Mouse (Mus musculus) cortical plate, adult 2 months (tissue): ENCODE results near the gene Rbbp7. TPM values are rescaled to one million over a fixed set of nuclear protein-coding genes. Genes with fewer than 3 reads are reported as not detected.
A peak's percentile ranks its signal among the peaks of the same experiment; 100 is the strongest.

Experiments used
- H3K27ac ChIP-seq: fragments of 200-500 bp; 2 replicates; pipeline ENCODE4 v1.5.1; 2012; ENCODE audit warnings: low read length, control low read depth, inconsistent platforms; ENCODE audit not compliant: insufficient read depth
- H3K4me1 ChIP-seq: fragments of 200-500 bp; 2 replicates; pipeline ENCODE4 v1.6.1; 2011; ENCODE audit warnings: low read length; ENCODE audit not compliant: control insufficient read depth, insufficient read depth
- H3K4me3 ChIP-seq: fragments of 200-500 bp; 2 replicates; pipeline ENCODE4 v1.5.1; 2011; ENCODE audit warnings: mild to moderate bottlenecking, low read length, control low read depth; ENCODE audit not compliant: insufficient read depth
- CTCF ChIP-seq: fragments of 200-500 bp; IDR thresholded peaks from 2 replicates; pipeline ENCODE4 v1.5.1; 2011; ENCODE audit warnings: mild to moderate bottlenecking, control low read depth, low read length; ENCODE audit not compliant: insufficient read depth; ENCODE audit errors: extremely low read depth
- POLR2A ChIP-seq: fragments of 200-500 bp; IDR thresholded peaks from 2 replicates; pipeline ENCODE4 v1.6.1; 2011; ENCODE audit warnings: mild to moderate bottlenecking, low read length, control low read depth; ENCODE audit not compliant: insufficient read depth; ENCODE audit errors: extremely low read depth
- polyA plus RNA-seq: library from polyadenylated mRNA; depleted of rRNA; stranded (reverse); fragments of >200 nt; gene quantifications from 2 replicates; pipeline ENCODE4 v1.2.3, GENCODE M21; 2012; rRNA removed

Rbbp7 gene
- polyA plus RNA-seq, result 121 and 125 TPM in 2 replicates

- TF ChIP-seq POLR2A (peak; percentile 78), CTCF (no peak)
- H3K27ac ChIP-seq, result peak within 1 kb of the TSS; percentile 99
- no peaks in the 10 kb centered on the region; the same call in 1 of the 2 replicates for H3K4me1 ChIP-seq
- H3K4me3 ChIP-seq, result peak within 1 kb of the TSS; percentile 96
These were observed at the start of gene Rbbp7 for GRCm38 (mm10) chrX:162760115-162760942. Gene Rbbp7, plus strand, starts transcription at chrX:162760402.

- Histone ChIP-seq H3K27ac (no peak overlapping the region), H3K4me1 (no peaks in the 10 kb centered on the region), H3K4me3 (no peak overlapping the region)
- TF ChIP-seq CTCF (peak; percentile 39), POLR2A (no peak)
These were observed 42.4 kb upstream of the Rbbp7 start for GRCm38 (mm10) chrX:162717837-162718236.

DNA sequence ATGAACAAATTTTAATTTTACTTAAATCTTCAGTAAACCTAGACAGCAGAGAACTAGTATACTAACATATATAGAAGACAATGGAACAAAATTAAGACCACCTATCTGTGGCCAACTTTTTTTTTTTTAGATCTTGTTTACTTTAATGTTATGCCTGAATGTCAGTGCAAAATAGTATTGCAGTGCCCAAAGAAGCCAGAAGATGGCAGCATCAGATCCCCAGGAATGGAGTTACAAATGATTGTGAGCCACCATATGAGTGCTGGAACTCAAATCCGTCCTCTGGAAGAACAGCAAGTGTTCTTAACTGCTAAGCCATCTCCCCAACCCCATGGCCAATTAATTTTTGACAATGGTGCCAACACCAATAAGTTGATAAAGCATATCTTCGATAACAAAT, 40.6 kb upstream of the Rbbp7 start:
- Histone ChIP-seq H3K27ac (no peak overlapping the region), H3K4me1 (no peaks in the 10 kb centered on the region), H3K4me3 (no peak overlapping the region)
- TF ChIP-seq POLR2A, result no peak
- peak; percentile 28; the same call in 1 of the 2 replicates for TF ChIP-seq CTCF

DNA sequence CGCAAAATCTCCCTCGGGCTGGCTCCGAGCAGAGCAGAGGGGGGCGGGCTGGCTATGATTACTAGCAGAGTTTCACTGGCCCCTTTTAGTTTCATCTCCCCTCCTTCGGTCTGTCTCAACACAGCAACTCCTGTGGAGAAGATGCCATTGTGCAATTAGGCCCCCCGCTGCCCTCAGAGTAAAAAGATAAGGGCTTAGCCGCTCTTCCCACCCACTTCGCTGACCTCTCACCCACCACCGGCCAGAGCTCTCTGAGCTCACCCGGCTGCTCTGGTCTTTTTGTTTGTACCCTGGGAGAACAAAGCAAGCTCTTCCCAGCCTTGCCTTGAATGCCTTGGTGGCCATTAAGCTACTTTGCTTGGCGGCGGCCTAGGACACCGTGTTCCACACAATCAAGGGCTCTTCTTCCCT, 32.8 kb upstream of the Rbbp7 start:
- Histone ChIP-seq H3K4me1 (no peaks in the 10 kb centered on the region; the same call in 1 of the 2 replicates), H3K27ac (peak overlapping the region; percentile 59; the same call in 1 of the 2 replicates), H3K4me3 (no peak overlapping the region)
- no peak for TF ChIP-seq CTCF
- no peak for TF ChIP-seq POLR2A

DNA sequence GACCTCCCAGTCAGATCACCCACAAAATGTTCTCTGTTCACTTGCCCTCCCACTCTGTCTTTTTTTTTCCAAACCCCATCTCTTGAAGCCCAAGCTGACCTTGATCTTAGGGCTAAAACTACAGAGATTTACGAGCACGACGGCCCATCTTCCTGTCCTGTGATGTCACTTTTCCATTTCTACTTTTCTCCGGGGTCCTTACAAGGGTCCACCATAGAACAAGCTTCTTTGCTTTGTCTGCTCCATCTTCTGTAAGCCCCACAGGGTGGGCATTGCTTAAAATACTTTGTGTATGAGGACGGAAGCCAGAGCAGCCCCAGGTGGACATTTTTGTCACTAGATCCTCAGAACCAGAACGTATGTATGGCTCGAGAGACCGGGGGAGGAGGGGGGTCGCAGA, 32.4 kb upstream of the Rbbp7 start:
- Histone ChIP-seq H3K4me1 (no peaks in the 10 kb centered on the region; the same call in 1 of the 2 replicates), H3K4me3 (no peak overlapping the region), H3K27ac (peak overlapping the region; percentile 59; the same call in 1 of the 2 replicates)
- TF ChIP-seq POLR2A (no peak), CTCF (no peak)

DNA sequence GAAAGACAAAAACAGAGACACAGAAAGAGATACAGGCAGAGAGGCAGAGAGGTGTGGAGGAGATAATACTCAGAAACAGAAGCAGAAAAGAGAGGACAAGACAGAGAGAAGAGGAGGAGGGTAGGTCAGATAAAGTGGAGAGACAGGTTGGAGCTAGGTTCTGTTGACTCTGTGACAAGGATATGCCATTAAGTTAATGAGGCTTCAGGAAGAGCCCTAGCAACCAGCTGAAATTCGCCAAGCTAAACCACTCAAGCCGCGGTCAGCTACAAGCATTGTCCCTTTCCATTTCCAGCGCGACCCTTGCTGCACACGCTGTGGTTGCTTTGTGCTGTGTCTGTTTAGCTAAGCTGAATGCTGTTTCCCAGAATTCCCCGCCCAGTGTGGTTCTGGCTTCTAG, 32.0 kb upstream of the Rbbp7 start:
- Histone ChIP-seq H3K4me1 (no peaks in the 10 kb centered on the region; the same call in 1 of the 2 replicates), H3K4me3 (no peak overlapping the region), H3K27ac (0 out of 2 replicates have a peak overlapping the region, but pooled peaks have one; percentile 59)
- no peak for TF ChIP-seq POLR2A
- no peak for TF ChIP-seq CTCF

- H3K27ac ChIP-seq, result no peak overlapping the region
- H3K4me1 ChIP-seq, result no peaks in the 10 kb centered on the region; the same call in 1 of the 2 replicates
- H3K4me3 ChIP-seq, result no peak overlapping the region
- no peak for TF ChIP-seq POLR2A
- TF ChIP-seq CTCF, result no peak
These were observed 30.2 kb upstream of the Rbbp7 start for GRCm38 (mm10) chrX:162730031-162730430.

GRCm38 (mm10) chrX:162734997-162735929, 24.9 kb upstream of the Rbbp7 start:
- Histone ChIP-seq H3K4me1 (no peaks in the 10 kb centered on the region), H3K4me3 (peak overlapping the region; percentile 52), H3K27ac (peak overlapping the region; percentile 91)
- TF ChIP-seq POLR2A (0 out of 2 replicates have a peak, but pooled peaks have one; percentile 21), CTCF (peak; percentile 51)

- 0 out of 2 replicates have a peak, but pooled peaks have one; percentile 27 for TF ChIP-seq POLR2A
- no peak for TF ChIP-seq CTCF
- Histone ChIP-seq H3K27ac (peak overlapping the region; percentile 91), H3K4me3 (peak overlapping the region; percentile 52), H3K4me1 (no peaks in the 10 kb centered on the region)
These were observed 24.0 kb upstream of the Rbbp7 start for GRCm38 (mm10) chrX:162736140-162736659.
